Mouse (Mus musculus) embryonic facial prominence, embryonic 14.5 days (tissue): Measurements from ENCODE around the gene Nemf. TPM values are rescaled to one million over a fixed set of nuclear protein-coding genes. Genes with fewer than 3 reads are reported as not detected.

Source experiments
- ATAC-seq: fragments of 200-750 bp; cut with Nextera tagmentation; 2 replicates; pipeline ENCODE4 v1.8.0; 2017; ENCODE audit warnings: low read depth, moderate number of reproducible peaks, moderate TSS enrichment
- DNase-seq: peaks from one replicate; pipeline ENCODE4 v3.0.0-alpha.2; 2015; ENCODE audit warnings: low spot score
- H3K27ac ChIP-seq: fragments of 300-500 bp; sonication (generic); replicated peaks from 2 replicates; pipeline ENCODE4 v1.5.1; 2014; ENCODE audit warnings: low read depth, mild to moderate bottlenecking, low read length, moderate library complexity
- H3K27me3 ChIP-seq: fragments of 300-500 bp; sonication (generic); replicated peaks from 2 replicates; pipeline ENCODE4 v1.6.1; 2014; ENCODE audit warnings: low read length; ENCODE audit not compliant: control insufficient read depth, insufficient read depth
- H3K36me3 ChIP-seq: fragments of 300-500 bp; sonication (generic); 2 replicates; pipeline ENCODE4 v1.6.1; 2014; ENCODE audit warnings: low read length, mixed read lengths; ENCODE audit not compliant: control insufficient read depth, insufficient read depth
- H3K4me1 ChIP-seq: fragments of 300-500 bp; sonication (generic); 2 replicates; pipeline ENCODE4 v1.6.1; 2014; ENCODE audit warnings: antibody characterized with exemption, low read length; ENCODE audit not compliant: control insufficient read depth, insufficient read depth
- H3K4me2 ChIP-seq: fragments of 300-500 bp; sonication (generic); 2 replicates; pipeline ENCODE4 v1.6.1; 2014; ENCODE audit warnings: low read depth, mild to moderate bottlenecking, low read length, moderate library complexity, mixed read lengths
- H3K4me3 ChIP-seq: fragments of 300-500 bp; sonication (generic); 2 replicates; pipeline ENCODE4 v1.5.1; 2014; ENCODE audit warnings: low read depth, mild to moderate bottlenecking, low read length
- H3K9ac ChIP-seq: fragments of 300-500 bp; sonication (generic); 2 replicates; pipeline ENCODE4 v1.6.1; 2014; ENCODE audit warnings: low read depth, mild to moderate bottlenecking, low read length, moderate library complexity, mixed read lengths
- H3K9me3 ChIP-seq: fragments of 300-500 bp; sonication (generic); 2 replicates; pipeline ENCODE4 v1.6.1; 2016; ENCODE audit warnings: low read length; ENCODE audit not compliant: control insufficient read depth
- WGBS: fragments of 180-500 bp; shearing (Covaris S2); extraction: QIAGEN DNeasy Blood & Tissue Kit; methylation state at CpG from one replicate; pipeline ENCODE4 v1.1.7; 2014; 5-methylcytosine and 5-hydroxymethylcytosine counted together
- microRNA-seq: library from miRNA; unstranded; fragments of <30 nt; microRNA quantifications from one replicate; pipeline ENCODE4, GENCODE M21; 2016; ENCODE audit warnings: borderline number of aligned reads
- polyA plus RNA-seq: library from polyadenylated mRNA; unstranded; fragments of >200 nt; fragmentation: Nextera tagmentation; extraction: Ambion mirVana; gene quantifications from 2 replicates; pipeline ENCODE4 v1.2.1, GENCODE M21; 2014

The Nemf gene
- polyA plus RNA-seq, 1 experiment from 2014 or later = 65.8 TPM

GRCm38 (mm10) chr12:69268956-69269355, 88.0 kb downstream of the Nemf start:
- H3K9ac ChIP-seq = no peak overlapping the region
- ATAC-seq = no peak
- H3K9me3 ChIP-seq = no peaks in the 10 kb centered on the region
- no peak overlapping the region for H3K4me3 ChIP-seq
- H3K4me1 ChIP-seq = no peaks in the 10 kb centered on the region
- H3K36me3 ChIP-seq = no peaks in the 10 kb centered on the region
- no peak overlapping the region for H3K27ac ChIP-seq
- no peaks in the 10 kb centered on the region for H3K27me3 ChIP-seq
- H3K4me2 ChIP-seq = no peak overlapping the region
- 74% methylated on average over 2 of the region's 2 CpGs for WGBS
- DNase-seq = no peak

GRCm38 (mm10) chr12:69267956-69268632, 88.9 kb downstream of the Nemf start:
- ATAC-seq = no peak
- H3K36me3 ChIP-seq = no peaks in the 10 kb centered on the region
- no peaks in the 10 kb centered on the region for H3K9me3 ChIP-seq
- no peak overlapping the region for H3K27ac ChIP-seq
- DNase-seq = no peak
- no peak overlapping the region for H3K4me3 ChIP-seq
- H3K4me1 ChIP-seq = no peaks in the 10 kb centered on the region
- WGBS = 78% methylated on average over 11 of the region's 11 CpGs
- no peak overlapping the region for H3K9ac ChIP-seq
- no peak overlapping the region for H3K4me2 ChIP-seq
- no peaks in the 10 kb centered on the region for H3K27me3 ChIP-seq

- Histone ChIP-seq H3K4me1 (no peaks in the 10 kb centered on the region), H3K27ac (no peak overlapping the region), H3K27me3 (no peaks in the 10 kb centered on the region), H3K36me3 (no peaks in the 10 kb centered on the region), H3K4me2 (no peak overlapping the region), H3K9me3 (no peaks in the 10 kb centered on the region), H3K9ac (no peak overlapping the region), H3K4me3 (no peak overlapping the region)
- no peak for ATAC-seq
- no peak for DNase-seq
- WGBS = 79% methylated on average over 3 of the region's 3 CpGs
Observed at GRCm38 (mm10) chr12:69265031-69265430, 91.9 kb downstream of the Nemf start.

- no peaks in the 10 kb centered on the region for H3K4me1 ChIP-seq
- no peaks in the 10 kb centered on the region for H3K27me3 ChIP-seq
- H3K36me3 ChIP-seq = no peaks in the 10 kb centered on the region
- ATAC-seq = no peak
- no peak overlapping the region for H3K4me2 ChIP-seq
- 89% methylated on average over 5 of the region's 5 CpGs for WGBS
- DNase-seq = no peak
- H3K9ac ChIP-seq = no peak overlapping the region; the same call in 1 of the 2 replicates
- H3K9me3 ChIP-seq = no peaks in the 10 kb centered on the region
- no peak overlapping the region for H3K27ac ChIP-seq
- H3K4me3 ChIP-seq = no peak overlapping the region
Observed at GRCm38 (mm10) chr12:69262251-69262650, 94.7 kb downstream of the Nemf start.

Small RNAs within 50 kb of the gene (microRNA-seq; reads per million reads assigned to microRNA genes)
- not detected for gene Gm47299
- gene Gm47305 = not detected

Other genes with a start within 250 kb of the Nemf start
- gene Rps29, start 198.0 kb downstream of the Nemf start, polyA plus RNA-seq = 1,758 and 2,055 TPM in 2 replicates
- gene Lrr1, start 188.4 kb downstream of the Nemf start, polyA plus RNA-seq = 16.9 and 18.4 TPM in 2 replicates
- gene Rpl36al, start 173.1 kb downstream of the Nemf start, polyA plus RNA-seq = 562 and 692 TPM in 2 replicates
- 65.5 and 66.1 TPM in 2 replicates for gene Mgat2, start 173.0 kb downstream of the Nemf start, polyA plus RNA-seq
- 18.2 and 23.2 TPM in 2 replicates for gene Gm49383, start 160.1 kb downstream of the Nemf start, polyA plus RNA-seq
- gene Dnaaf2, start 158.7 kb downstream of the Nemf start, polyA plus RNA-seq = 5.5 and 6.0 TPM in 2 replicates
- gene Gm49384, start 152.9 kb downstream of the Nemf start, polyA plus RNA-seq = 18.4 and 19.4 TPM in 2 replicates
- 21.4 and 23.9 TPM in 2 replicates for gene Pole2, start 129.0 kb downstream of the Nemf start, polyA plus RNA-seq
- 9.0 and 9.8 TPM in 2 replicates for gene Klhdc1, start 116.0 kb downstream of the Nemf start, polyA plus RNA-seq
- gene Klhdc2, start 60.5 kb downstream of the Nemf start, polyA plus RNA-seq = 124 and 133 TPM in 2 replicates
- gene Arf6, start 15.0 kb upstream of the Nemf start, polyA plus RNA-seq = 62.3 and 66.7 TPM in 2 replicates
- 1.7 and 1.8 TPM in 2 replicates for gene Gm9887, start 15.3 kb upstream of the Nemf start, polyA plus RNA-seq
- gene Vcpkmt, start 225.9 kb upstream of the Nemf start, polyA plus RNA-seq = 20.9 and 22.9 TPM in 2 replicates